Mouse (Mus musculus) hindlimb bud, embryonic 11.5 days (tissue): ENCODE measurements around the gene Tmem270.
A peak's percentile ranks its signal among the peaks of the same experiment; 100 is the strongest.

Experiments
- DNase-seq: peaks from one replicate; pipeline ENCODE4 v3.0.0-alpha.2; 2012; ENCODE audit warnings: low read depth, low spot score; ENCODE audit errors: extremely low spot score

The Tmem270 gene

DNA sequence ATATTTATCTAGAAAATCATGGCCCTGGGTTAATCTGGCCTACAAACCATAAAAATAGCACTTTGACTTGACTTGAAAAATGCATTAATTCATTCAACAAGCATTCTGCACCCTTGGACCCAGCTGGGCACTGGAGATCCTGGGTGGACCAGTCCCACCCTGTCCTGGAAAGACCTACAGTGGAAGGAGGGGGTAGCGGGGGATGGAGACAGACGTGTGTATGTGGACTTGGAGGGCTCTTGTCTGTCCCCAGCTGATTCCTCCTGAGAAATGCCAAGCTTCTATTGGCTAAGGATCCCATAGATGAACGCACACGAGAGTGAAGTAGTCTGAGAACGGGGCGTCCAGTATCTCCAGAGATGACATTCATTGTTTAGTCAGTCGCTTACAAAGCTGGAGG is 18.0 kb downstream of the Tmem270 start:
- no peak for DNase-seq

DNA sequence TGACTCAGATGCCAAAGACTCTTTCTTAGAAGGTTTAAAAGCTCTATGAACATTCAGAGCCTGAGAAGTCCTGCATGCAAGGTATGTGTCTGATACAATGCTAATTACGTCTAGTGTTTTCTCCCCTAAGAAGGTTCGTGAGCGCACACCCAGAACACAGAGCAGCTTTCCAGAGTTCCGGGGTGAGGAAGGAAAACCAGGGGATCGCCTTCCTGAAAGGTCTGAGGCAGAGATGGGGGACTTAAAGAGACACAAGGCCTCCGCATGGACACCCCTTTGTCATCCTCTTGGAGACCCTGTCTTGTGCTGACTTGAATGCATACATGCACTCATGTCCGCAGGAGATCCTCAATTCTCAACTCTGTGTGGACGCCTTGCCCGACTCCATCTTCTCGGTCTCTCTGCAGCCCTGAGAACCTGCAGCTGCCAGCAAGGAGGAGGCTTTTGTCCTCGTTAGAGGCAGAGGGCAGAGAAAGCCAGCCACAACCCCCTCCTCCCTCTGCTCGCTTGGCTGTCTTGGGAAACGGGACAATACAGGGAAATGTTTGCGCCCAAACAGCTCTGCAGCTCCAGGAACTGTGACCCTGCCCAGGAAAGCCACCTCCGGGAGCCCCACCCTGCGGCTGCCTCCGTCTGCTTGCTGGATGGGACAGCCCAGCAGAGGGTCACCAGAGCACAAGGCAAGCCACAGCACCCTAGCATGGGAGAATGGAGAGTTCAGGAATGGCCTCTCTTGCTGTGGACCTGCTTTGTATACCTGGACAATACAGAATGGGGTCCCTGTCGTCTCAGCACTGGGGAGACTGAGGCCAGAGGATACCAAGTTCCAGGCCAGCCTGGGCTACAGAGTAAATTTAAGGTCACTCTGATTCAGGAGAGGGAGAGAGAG is 18.8 kb downstream of the Tmem270 start:
- no peak for DNase-seq

DNA sequence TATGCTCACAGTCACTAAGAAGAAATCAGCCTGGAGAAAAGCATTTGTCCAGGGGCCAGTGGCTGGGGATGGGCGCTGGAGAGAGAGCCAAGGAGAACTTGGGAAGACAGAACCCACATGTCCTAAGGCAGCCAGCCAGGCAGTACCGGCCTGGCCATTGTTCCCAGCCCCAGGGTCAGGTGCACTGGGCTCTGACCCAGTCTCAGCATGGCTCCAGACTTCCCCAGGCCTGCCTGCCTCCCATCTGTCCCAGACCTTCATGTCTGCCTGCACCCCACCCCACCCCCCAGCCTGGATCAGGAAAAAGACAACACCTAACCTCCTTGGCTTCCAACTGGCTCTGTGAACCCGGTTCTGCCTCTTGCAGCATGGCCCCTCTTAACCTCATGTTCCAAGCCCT is 23.5 kb downstream of the Tmem270 start:
- no peak for DNase-seq

DNA sequence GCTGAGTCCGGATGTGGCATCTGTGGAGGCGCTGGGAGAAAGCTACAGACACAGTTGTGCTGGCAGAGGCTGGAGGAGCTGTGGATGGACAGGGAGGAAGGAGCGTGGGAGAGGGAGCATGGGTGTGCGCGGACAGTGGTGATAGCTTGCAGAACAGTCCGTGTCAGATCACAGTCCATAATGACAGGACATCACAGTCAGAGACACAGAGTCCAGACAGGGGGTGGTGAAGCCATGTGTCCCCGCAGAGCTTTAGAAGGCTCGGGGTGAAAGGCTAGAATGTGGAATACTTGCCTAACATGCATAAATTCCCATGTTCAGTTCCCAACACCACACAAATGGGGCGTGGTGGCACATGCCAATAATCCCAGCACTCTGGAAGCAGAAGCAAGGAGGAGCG is 29.7 kb downstream of the Tmem270 start:
- DNase-seq: no peak

DNA sequence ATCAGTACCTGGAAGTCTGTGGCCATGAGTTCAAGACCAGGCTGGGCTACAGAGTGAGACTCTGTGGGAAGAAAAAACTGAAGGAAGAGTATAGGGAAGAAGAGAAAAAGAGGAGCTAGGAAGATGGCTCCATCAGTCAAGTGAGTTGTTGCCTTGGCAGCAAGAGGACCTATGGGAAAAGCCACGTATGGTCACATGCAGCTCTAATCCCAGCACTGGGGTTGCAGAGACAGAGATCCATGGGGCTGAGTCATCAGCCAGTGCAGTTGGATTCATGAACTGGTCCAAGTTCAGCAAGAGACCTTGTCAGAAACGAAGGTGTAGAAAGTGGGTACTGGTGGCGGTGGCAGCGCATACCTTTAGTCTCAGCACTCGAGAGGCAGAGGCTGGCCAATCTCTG is 31.3 kb downstream of the Tmem270 start:
- no peak for DNase-seq

DNA sequence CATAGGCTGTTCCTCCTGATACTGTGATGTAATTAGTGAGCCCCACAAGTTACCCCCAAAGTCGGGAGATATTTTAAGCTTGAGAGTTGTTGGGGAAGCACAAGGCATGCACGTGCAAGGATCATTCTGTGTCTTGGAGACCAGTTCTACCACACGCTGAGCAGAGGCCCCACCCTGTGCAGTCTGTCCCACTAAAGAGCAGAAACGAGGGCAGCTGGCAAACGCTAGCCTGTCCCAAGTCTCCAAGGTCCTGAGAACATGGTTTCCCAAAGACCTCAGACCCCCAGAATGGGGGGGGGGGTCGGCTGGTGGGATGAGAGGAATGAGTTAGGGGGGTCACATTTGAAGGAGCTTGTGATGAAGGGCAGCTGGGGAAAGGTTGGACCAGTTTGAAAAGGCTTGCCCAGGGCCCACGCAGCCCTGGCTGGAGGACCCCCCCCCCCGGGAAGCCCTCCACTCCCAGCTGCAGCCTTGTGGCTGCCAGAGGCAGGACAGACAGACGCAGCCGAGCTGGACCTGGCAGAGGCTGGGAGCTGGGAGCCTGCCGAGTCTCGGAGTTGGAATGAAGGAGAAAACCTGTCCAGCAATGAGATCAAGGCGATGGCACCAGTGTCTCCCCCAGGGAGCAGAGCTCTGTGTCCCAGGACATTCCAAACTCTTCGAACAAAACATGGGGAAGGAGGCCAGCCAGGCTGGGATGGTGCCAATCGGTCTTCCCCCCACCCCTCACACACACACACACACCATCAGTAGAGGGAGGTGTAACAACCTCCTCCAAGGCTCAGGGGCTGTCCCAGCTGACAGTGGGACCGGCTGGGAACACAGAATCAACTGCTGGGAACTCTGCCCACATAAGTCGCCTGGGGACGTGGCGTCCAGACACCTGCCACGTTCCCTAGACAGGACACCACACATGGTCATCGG is 32.3 kb downstream of the Tmem270 start:
- DNase-seq: no peak

DNA sequence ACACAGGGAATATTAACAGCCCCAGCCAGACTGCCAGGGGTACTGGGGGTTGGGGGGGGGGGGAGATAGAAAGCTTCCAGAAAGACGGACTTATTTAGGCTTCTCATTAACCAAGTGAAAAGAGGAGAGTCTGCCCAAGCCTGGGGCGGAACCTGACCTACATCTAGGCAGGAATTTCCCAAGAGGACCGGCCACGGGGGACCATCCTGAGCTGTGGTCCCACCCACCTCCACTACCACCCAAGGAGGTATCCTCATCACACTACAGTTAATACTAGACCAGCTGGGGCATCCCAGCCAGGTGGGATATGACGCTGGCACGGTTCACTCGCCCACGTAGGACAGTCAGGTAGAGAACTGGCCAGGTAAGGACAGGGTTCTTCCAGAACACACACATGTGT is 33.5 kb downstream of the Tmem270 start:
- no peak for DNase-seq

DNA sequence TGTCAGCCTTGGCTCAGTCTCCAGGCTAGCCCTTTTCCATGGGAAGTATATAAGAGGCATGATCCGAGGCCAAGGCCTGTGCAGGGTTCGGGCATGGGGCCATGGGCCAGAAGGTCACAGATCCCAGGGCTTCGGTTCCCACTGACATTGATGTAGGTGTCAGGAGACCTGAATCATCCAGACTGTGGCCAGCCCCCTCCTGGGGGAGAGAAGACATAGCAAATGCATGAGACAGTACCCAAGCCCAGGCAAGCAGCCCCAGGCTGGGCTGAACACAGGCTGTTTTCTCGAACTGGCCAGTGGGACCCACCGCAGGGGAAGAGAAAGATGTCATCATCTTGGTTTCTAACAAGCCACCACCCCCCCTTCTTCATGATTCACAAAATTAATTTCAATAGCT is 33.9 kb downstream of the Tmem270 start:
- no peak for DNase-seq

DNA sequence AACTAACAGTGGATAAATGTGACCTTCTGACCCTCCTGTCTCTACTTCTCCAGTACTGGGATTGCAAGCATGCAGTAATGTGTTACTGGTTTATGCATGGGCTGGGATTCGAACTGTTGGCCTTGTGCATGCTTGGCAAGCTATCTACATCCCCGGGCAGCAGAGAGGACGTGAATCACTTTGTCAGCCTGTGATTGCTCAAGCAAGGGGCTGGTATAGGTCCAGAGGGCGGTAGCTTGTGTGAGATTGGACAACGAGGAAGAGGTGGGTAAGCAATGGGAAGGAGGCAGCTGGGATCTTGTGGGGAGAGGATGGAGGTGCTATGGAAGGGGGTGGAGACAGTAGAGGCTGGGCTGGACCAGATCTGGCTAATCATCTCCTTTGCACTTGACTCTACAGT is 38.0 kb downstream of the Tmem270 start:
- DNase-seq: no peak

DNA sequence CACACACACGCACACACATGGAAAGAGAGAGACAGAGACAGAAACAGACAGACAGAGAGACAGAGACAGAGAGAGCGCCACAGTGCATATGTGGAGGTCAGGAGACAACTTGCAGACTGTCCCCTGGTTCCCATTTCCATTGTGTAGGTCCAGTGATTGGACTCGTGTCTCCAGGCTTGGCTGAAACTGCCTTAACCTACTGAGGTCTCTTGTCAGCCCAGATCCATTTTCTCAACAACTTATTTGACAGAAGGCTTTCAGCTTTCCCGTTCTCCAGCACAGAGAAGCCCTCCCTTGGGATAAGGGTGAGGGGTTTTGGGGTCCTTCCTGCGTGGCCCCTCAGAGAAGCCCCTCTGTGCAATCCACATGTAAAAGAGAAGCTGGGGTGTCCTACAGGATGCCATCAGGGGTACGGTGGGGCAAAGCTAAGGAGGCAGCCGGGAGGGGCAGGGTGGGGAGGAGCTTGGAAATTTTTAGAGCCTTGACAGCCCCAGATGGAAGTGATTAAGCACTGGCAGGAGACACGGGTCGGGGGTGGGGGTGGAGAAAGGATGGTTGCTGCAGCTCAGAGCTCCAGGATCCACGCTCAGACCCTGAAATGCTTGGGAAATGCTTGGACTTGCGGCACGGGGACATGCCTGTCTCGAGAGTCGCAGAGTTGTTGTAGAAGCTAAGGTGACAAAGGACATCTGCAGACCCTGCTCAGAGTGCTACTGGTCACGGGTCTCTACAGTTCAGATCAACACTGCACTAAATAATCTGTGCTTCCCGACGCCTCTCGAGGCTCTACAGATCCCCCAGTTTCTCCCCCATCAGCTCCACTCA is 39.0 kb downstream of the Tmem270 start:
- DNase-seq: peak; percentile 46

DNA sequence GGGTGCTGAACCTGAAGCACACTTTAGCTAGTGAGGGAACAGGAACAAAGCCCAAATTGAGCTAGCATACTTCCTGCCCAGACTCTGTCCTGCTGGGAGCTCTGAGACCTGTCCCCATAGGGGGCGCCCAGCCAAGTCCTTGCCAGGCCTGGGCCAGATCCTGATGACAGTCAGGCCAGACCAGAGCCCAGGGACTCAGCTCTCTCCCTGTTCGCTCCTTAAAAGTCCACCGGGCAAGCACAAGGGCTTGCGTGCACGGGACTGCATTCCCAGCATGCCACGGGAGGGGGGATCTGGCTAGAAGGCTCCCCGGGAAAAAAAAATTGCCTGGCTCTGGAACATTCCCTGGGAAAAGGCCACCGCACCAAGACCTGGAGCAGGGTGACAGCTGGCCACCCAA is 41.4 kb downstream of the Tmem270 start:
- DNase-seq: no peak

DNA sequence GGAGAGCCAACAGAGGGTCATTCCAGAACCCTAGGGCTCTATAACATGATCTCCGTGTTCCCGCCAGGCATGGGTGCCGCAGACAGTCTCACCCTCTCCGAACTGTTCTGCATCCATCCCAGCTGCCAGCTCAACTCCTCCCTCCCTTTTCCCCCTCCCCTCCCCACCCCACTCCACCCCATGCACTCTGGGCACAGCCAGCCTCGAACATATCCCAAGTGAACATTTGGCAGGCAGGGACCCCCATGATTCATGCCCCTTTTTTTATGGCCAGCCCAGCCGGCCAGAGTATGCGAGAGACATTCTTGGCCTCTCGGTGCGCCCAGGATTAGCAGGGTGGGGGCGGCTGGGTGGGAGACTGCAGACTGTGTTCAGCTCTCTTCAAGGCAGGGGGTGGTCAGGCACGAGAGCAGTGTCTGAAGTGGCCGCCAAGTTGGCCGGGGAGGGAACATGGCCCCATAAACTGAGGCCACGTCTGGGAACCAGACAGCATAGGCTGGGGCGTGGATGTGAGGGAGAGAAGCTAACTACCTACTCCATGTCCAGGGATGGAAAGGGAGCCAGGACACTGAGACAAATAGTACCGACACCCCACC is 44.5 kb downstream of the Tmem270 start:
- DNase-seq: no peak

DNA sequence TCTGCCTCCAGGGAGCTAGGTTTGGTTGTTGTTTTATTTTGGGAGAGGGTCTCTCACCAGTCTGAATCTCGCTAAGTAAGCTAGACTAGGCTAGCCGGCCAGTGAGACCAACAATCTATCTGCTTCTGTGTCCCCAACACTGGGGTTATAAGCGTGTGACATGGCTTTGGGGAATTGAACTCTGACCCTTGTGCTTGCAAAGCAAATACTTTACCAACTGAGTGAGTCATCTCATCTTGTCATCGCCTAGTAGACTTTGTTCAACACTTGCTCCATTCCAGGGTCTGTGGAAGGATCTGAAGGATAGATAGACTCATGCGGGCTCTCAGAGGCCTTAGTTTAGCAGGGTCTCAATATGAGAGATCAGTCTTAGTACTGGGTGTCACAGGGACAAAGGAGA is 47.3 kb downstream of the Tmem270 start:
- DNase-seq: no peak

DNA sequence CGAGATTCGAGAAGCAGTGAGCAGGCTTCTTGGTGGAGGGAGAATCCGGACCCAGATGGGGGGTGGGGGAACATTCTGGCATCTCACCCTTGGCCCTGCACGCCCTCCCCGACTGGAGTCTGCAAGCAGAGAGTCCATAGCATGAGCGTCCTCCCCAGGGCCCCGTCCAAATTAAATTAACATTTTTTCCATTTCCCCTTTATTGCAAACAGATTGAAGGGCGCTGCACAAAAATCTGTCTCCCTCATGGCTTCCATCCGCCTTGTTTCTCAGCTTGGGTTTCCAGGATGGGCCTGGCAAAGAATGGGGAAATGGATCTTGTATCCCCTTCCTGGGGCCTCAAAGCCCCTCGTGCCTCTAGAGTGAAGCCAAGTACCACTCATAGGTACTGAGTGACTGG is 48.2 kb downstream of the Tmem270 start:
- DNase-seq: no peak

DNA sequence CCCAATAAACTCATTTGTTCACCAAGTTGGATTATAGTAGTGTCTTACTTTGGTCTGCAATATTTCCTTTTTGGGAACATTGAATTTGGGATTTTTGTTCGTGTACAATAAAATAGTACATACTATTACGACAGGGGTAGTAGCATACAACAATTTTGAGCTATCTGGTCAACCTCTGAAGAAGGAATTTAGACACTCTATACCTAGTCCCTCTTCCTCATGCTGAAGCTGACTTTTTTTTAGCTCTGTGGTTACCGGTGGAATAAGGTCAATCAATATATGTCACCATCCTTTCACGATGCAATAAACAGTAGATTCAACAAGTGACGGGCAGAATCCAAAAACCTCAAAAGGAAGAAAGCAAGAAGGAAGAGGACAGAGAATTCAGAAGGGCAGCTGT is 53.7 kb downstream of the Tmem270 start:
- no peak for DNase-seq
